Mouse (Mus musculus) MN1 (cell line): ENCODE measurements around the gene Tssc4.

Source experiments
- DNase-seq: peaks from one replicate; pipeline ENCODE4 v3.0.0-alpha.2; 2016; ENCODE audit warnings: low spot score

Tssc4 gene

GRCm38 (mm10) chr7:143044826-143045206 is 24.2 kb upstream of the Tssc4 start:
- DNase-seq = no peak

- DNase-seq = no peak
Observed at GRCm38 (mm10) chr7:143046358-143046757, 22.7 kb upstream of the Tssc4 start.

GRCm38 (mm10) chr7:143049331-143049730 is 19.7 kb upstream of the Tssc4 start:
- DNase-seq = no peak

- peak; percentile 51 for DNase-seq
Observed at GRCm38 (mm10) chr7:143049841-143050816, 18.9 kb upstream of the Tssc4 start.

GRCm38 (mm10) chr7:143051316-143051715 is 17.7 kb upstream of the Tssc4 start:
- no peak for DNase-seq

GRCm38 (mm10) chr7:143052626-143053007 is 16.4 kb upstream of the Tssc4 start, which contains the start of gene Cd81:
Cd81 (plus strand) TSS chr7:143052739.
- peak; percentile 46 for DNase-seq

GRCm38 (mm10) chr7:143053008-143053899 is 15.8 kb upstream of the Tssc4 start:
- peak; percentile 56 for DNase-seq

- DNase-seq = peak; percentile 25
Observed at GRCm38 (mm10) chr7:143053961-143054611, 15.0 kb upstream of the Tssc4 start.

GRCm38 (mm10) chr7:143054612-143054965 is 14.5 kb upstream of the Tssc4 start:
- no peak for DNase-seq

GRCm38 (mm10) chr7:143055001-143055400 is 14.0 kb upstream of the Tssc4 start:
- DNase-seq = no peak

GRCm38 (mm10) chr7:143055499-143056186 is 13.4 kb upstream of the Tssc4 start:
- no peak for DNase-seq

GRCm38 (mm10) chr7:143057023-143057422 is 12.0 kb upstream of the Tssc4 start:
- DNase-seq = no peak

- DNase-seq = no peak
Observed at GRCm38 (mm10) chr7:143057667-143058220, 11.3 kb upstream of the Tssc4 start.

GRCm38 (mm10) chr7:143058221-143058697 is 10.8 kb upstream of the Tssc4 start:
- no peak for DNase-seq

GRCm38 (mm10) chr7:143059202-143059870 is 9.7 kb upstream of the Tssc4 start:
- no peak for DNase-seq

- DNase-seq = peak; percentile 32
Observed at GRCm38 (mm10) chr7:143062704-143063103, 6.3 kb upstream of the Tssc4 start.

- DNase-seq = no peak
Observed at GRCm38 (mm10) chr7:143064226-143064625, 4.8 kb upstream of the Tssc4 start.

- no peak for DNase-seq
Observed at GRCm38 (mm10) chr7:143065692-143066091, 3.4 kb upstream of the Tssc4 start.

- DNase-seq = no peak
Observed at GRCm38 (mm10) chr7:143067469-143067868, 1.6 kb upstream of the Tssc4 start.

GRCm38 (mm10) chr7:143067897-143068296 is 1.2 kb upstream of the Tssc4 start:
- DNase-seq = peak; percentile 59
